Mouse (Mus musculus) megakaryocyte, embryonic 14.5 days (primary cell): ENCODE measurements at regions not wholly inside any gene's neighbourhood (a gene's known extent, or its start where the extent isn't known, plus 50 kb on each side); places are given as distances from the start of the nearest gene placed in this dataset.
A peak's percentile ranks its signal among the peaks of the same experiment; 100 is the strongest.

Experiments
- H3K27me3 ChIP-seq: replicated peaks from 2 replicates; pipeline ENCODE3; 2012; ENCODE audit warnings: inconsistent platforms
- H3K36me3 ChIP-seq: replicated peaks from 2 replicates; pipeline ENCODE3; 2012; ENCODE audit warnings: low read length, inconsistent platforms, mixed read lengths
- H3K4me1 ChIP-seq: 2 replicates; pipeline ENCODE4 v1.6.1; 2012; ENCODE audit warnings: inconsistent platforms
- H3K4me3 ChIP-seq: replicated peaks from 2 replicates; pipeline ENCODE3; 2012; ENCODE audit warnings: moderate library complexity, mild to moderate bottlenecking, inconsistent platforms
- H3K9me3 ChIP-seq: 2 replicates; pipeline ENCODE4 v1.6.1; 2012; ENCODE audit warnings: inconsistent platforms
- FLI1 ChIP-seq: IDR thresholded peaks from 2 replicates; pipeline ENCODE4 v1.6.1; 2012; ENCODE audit warnings: low read length, inconsistent platforms, mixed read lengths
- GATA1 ChIP-seq: IDR thresholded peaks from 3 replicates; pipeline ENCODE4 v1.6.1; 2012; ENCODE audit warnings: mixed read lengths, low read length, inconsistent platforms, borderline replicate concordance

DNA sequence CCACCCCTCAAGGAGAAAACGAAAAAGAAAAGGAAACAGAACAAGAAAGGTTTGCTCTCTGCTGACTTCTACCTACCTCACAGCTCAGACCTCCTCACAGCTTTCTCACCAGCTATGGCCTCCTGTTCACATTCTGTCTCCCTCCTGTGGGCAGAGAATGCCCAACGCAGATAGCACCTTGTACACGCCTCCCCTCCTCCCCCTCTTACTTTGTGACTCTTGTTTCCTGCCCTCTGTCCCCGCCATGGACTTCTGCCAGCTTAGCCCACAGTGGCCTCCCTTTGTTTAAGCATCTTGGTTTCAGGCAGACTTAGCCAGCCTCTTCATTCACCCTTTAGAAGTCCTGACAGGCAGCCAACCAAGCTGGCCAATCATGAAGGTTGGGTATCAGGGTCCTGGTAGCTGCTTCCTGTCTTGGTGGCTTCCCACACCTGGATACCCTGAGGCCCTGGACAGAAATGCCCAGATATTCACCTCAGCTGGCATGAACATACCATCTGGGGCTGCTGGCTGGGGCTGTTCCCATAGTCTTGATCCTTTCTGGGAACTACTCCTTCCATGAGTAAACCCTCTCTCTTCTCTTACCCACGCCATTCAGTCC, 1287.2 kb upstream of the A1bg start:
- no peaks in the 10 kb centered on the region for H3K27me3 ChIP-seq
- no peak overlapping the region for H3K4me3 ChIP-seq
- peaks cover 86% of the 10 kb centered on the region for H3K36me3 ChIP-seq
- H3K4me1 ChIP-seq = peaks cover 50% of the 10 kb centered on the region
- no peaks in the 10 kb centered on the region for H3K9me3 ChIP-seq
- no peak for TF ChIP-seq FLI1
- no peak for TF ChIP-seq GATA1

DNA sequence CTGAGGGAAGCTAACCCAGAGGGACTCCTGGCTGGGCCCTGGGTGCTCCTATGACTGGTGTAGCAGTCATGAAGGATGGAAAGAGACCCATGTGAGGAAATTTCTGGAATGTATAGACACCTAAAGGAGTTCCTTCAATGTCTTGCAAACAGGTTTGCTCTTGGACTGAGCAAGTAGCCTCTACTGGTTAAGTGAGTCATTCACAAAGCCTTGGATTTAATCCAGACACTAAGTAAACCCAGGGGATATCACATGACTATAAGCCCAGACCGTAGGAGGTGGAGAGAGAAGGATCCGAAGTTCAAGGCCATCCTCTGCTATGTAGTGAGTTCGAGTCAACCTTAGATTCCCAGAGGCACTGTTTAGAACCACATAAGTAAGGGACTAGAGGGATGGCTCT, 1286.5 kb upstream of the A1bg start:
- TF ChIP-seq GATA1 (no peak), FLI1 (no peak)
- Histone ChIP-seq H3K36me3 (peaks cover 85% of the 10 kb centered on the region), H3K27me3 (no peaks in the 10 kb centered on the region), H3K4me3 (no peak overlapping the region), H3K9me3 (no peaks in the 10 kb centered on the region), H3K4me1 (peaks cover 49% of the 10 kb centered on the region)

DNA sequence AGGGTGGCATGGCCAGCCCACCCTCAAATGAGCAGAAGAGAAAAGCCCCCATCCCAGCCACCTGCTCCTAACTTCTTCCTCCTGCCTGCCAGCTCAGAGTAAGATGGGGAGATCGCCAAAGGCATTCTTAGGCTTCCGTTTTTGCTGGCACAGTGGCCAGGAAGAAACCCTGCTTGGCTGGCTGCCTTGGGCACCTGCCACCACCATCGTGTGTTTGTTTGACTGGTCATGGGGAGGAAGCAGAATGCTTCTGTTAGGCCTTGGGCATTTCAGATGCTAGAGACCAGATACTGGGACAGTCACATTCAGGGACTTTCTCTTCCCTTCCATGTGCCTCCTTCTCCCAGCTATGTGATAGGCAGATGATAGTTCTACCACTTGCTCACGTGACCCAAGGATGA, 1283.7 kb upstream of the A1bg start:
- Histone ChIP-seq H3K36me3 (peaks cover 83% of the 10 kb centered on the region), H3K9me3 (peaks cover 4% of the 10 kb centered on the region; the same call in 1 of the 2 replicates), H3K4me1 (peaks cover 42% of the 10 kb centered on the region), H3K27me3 (no peaks in the 10 kb centered on the region), H3K4me3 (no peak overlapping the region)
- TF ChIP-seq FLI1 (no peak), GATA1 (no peak)

GRCm38 (mm10) chr15:62203951-62204905, 1281.4 kb upstream of the A1bg start:
- Histone ChIP-seq H3K36me3 (peaks cover 92% of the 10 kb centered on the region), H3K4me3 (no peak overlapping the region), H3K27me3 (no peaks in the 10 kb centered on the region), H3K9me3 (peaks cover 9% of the 10 kb centered on the region; the same call in 1 of the 2 replicates), H3K4me1 (peaks cover 27% of the 10 kb centered on the region)
- TF ChIP-seq FLI1 (no peak), GATA1 (no peak)

DNA sequence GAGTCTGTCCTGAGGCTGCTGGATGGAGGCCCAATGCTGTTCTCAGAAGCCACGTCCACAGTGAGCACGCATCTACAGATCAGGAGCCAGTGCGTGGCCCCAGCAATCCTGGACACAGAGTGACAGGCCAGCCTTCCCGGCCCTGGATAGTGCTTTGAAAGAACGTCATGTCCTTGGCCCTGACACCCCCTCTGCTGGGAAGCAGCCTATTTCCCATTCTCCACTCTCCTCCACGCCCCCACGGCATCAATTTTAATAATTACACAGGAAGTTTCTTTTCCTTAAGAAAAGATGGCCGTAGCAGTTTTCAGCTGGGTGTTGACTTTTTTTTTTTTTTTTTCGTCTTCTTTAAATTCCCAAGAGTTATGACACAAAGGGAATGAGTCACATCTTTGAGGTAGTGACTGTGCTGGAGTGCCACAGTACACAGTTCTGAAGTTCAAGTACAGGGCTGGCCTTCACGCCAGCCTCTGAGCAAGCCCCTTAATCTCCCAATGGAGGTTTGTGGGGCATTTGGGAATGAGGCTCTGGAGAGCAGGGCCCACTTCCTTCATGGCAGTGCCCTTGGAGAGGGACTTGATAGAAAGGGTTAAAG, 1280.1 kb upstream of the A1bg start:
- H3K27me3 ChIP-seq = no peaks in the 10 kb centered on the region
- H3K9me3 ChIP-seq = peaks cover 9% of the 10 kb centered on the region; the same call in 1 of the 2 replicates
- peaks cover 91% of the 10 kb centered on the region for H3K36me3 ChIP-seq
- H3K4me1 ChIP-seq = peaks cover 16% of the 10 kb centered on the region; the same call in 1 of the 2 replicates
- no peak for TF ChIP-seq GATA1
- TF ChIP-seq FLI1 = no peak
- H3K4me3 ChIP-seq = no peak overlapping the region

GRCm38 (mm10) chr15:62198721-62199120, 1275.9 kb upstream of the A1bg start:
- Histone ChIP-seq H3K4me3 (no peak overlapping the region), H3K9me3 (peaks cover 9% of the 10 kb centered on the region; the same call in 1 of the 2 replicates), H3K4me1 (peaks cover 21% of the 10 kb centered on the region), H3K27me3 (no peaks in the 10 kb centered on the region), H3K36me3 (peaks cover 67% of the 10 kb centered on the region)
- TF ChIP-seq FLI1 (no peak), GATA1 (no peak)

DNA sequence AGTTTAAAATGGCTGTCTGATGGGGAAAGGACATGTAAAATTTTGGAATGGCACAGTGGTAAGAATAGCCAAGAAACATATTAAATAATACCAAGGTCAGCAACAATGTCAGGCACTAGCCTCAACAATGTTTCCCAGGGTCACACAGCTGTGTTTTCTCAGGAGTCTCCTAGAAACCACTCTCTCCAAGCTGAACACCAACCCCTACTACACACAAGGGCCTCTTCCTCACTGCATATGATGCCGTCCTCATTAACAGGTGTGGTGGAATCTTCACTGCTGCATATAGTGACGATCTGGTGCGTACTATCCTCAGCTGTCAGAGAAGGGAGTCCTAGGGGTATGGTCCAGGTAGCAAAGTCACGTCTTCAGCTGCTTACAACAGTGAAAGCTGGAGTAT, 1275.4 kb upstream of the A1bg start:
- peaks cover 21% of the 10 kb centered on the region for H3K4me1 ChIP-seq

GRCm38 (mm10) chr15:62195440-62195839, 1272.6 kb upstream of the A1bg start:
- Histone ChIP-seq H3K9me3 (no peaks in the 10 kb centered on the region), H3K36me3 (peaks cover 51% of the 10 kb centered on the region), H3K27me3 (no peaks in the 10 kb centered on the region), H3K4me3 (no peak overlapping the region), H3K4me1 (peaks cover 26% of the 10 kb centered on the region)
- TF ChIP-seq FLI1 (no peak), GATA1 (no peak)

More for the DNA sequence above, 1275.4 kb upstream of the A1bg start:
- Histone ChIP-seq H3K4me3 (peak overlapping the region; percentile 2), H3K27me3 (no peaks in the 10 kb centered on the region), H3K9me3 (peaks cover 9% of the 10 kb centered on the region; the same call in 1 of the 2 replicates), H3K36me3 (peaks cover 69% of the 10 kb centered on the region)
- TF ChIP-seq GATA1 = no peak
- TF ChIP-seq FLI1 = no peak

GRCm38 (mm10) chr15:62192706-62193105, 1269.9 kb upstream of the A1bg start:
- peaks cover 40% of the 10 kb centered on the region for H3K4me1 ChIP-seq

GRCm38 (mm10) chr15:62191641-62192040, 1268.8 kb upstream of the A1bg start:
- TF ChIP-seq FLI1 = no peak
- no peak for TF ChIP-seq GATA1
- Histone ChIP-seq H3K27me3 (no peaks in the 10 kb centered on the region), H3K4me1 (peaks cover 38% of the 10 kb centered on the region), H3K36me3 (peaks cover 58% of the 10 kb centered on the region), H3K4me3 (no peak overlapping the region), H3K9me3 (no peaks in the 10 kb centered on the region)

More at GRCm38 (mm10) chr15:62192706-62193105, 1269.9 kb upstream of the A1bg start:
- no peak for TF ChIP-seq GATA1
- TF ChIP-seq FLI1 = no peak
- Histone ChIP-seq H3K36me3 (peaks cover 49% of the 10 kb centered on the region), H3K9me3 (no peaks in the 10 kb centered on the region), H3K27me3 (no peaks in the 10 kb centered on the region), H3K4me3 (no peak overlapping the region)
